Mouse (Mus musculus) urinary bladder, postnatal 14 days (tissue): ENCODE measurements around the gene Sult2b1.

Source experiments
- DNase-seq: peaks from one replicate; pipeline ENCODE4 v3.0.0; 2021; ENCODE audit warnings: low spot score

Sult2b1 gene

GRCm38 (mm10) chr7:45693921-45694591 lies 90.4 kb downstream of the Sult2b1 start, which contains the start of gene Sec1:
Gene Sec1, minus strand, starts transcription at chr7:45694402.
- DNase-seq: no peak

- no peak for DNase-seq
Measured at GRCm38 (mm10) chr7:45692364-45692763, 92.1 kb downstream of the Sult2b1 start.

- no peak for DNase-seq
Measured at GRCm38 (mm10) chr7:45689800-45690199, 94.7 kb downstream of the Sult2b1 start.

- no peak for DNase-seq
Measured at GRCm38 (mm10) chr7:45689099-45689498, 95.4 kb downstream of the Sult2b1 start.

- DNase-seq: no peak
Measured at GRCm38 (mm10) chr7:45686841-45687240, 97.6 kb downstream of the Sult2b1 start.

GRCm38 (mm10) chr7:45685811-45686210 lies 98.7 kb downstream of the Sult2b1 start:
- DNase-seq: no peak

GRCm38 (mm10) chr7:45683396-45684050 lies 100.9 kb downstream of the Sult2b1 start, which contains the start of gene Ntn5:
Gene Ntn5, plus strand, starts transcription at chr7:45684022.
- DNase-seq: no peak

- peak; percentile 92 for DNase-seq
Measured at GRCm38 (mm10) chr7:45682144-45683126, 102.0 kb downstream of the Sult2b1 start.

- DNase-seq: no peak
Measured at GRCm38 (mm10) chr7:45681046-45681736, 103.3 kb downstream of the Sult2b1 start.
